ENCODE assay signal across 40 mouse cellular contexts in genomic region chr11:43091046-43091445, GRCm38 (mm10). TPM values are rescaled to one million over a fixed set of nuclear protein-coding genes. Genes with fewer than 3 reads are reported as not detected.
"Had no signal": no experiment of that assay in that cellular context is flagged by ENCODE, and none has a peak within 500 bp of the region (broad histone marks: within the 10 kb centered on the region; RNA-seq: fewer than 3 reads in every experiment).

No protein-coding gene starts in this region.

- ATAC-seq: hindbrain, embryonic 16.5 days; inflammation-experienced regulatory T-cells, adult 6 months; liver, embryonic 12.5 days had no signal

- DNase-seq: gastrocnemius, adult 2 months; gastrocnemius, postnatal 10 days; gastrocnemius, postnatal 25 days; heart, adult 18-20 months; heart, postnatal 10 days; heart, postnatal 4 days; kidney, adult 18-20 months; kidney, adult 8-10 months; kidney, postnatal 10 days; kidney, postnatal 25 days; kidney, postnatal 4 days; layer of hippocampus, postnatal 36 days; left cerebral cortex, postnatal 4 days had no signal

- H3K27ac ChIP-seq: gastrocnemius, adult 2 months; heart, embryonic 10.5 days; hindbrain, embryonic 10.5 days; hindbrain, embryonic 12.5 days; hindbrain, embryonic 14.5 days; limb, embryonic 13.5 days; limb, embryonic 15.5 days; liver, embryonic 12.5 days; liver, embryonic 14.5 days had no signal

- H3K4me3 ChIP-seq: gastrocnemius, adult 2 months; heart, embryonic 10.5 days; heart, embryonic 12.5 days; hindbrain, embryonic 10.5 days; hindbrain, embryonic 12.5 days; layer of hippocampus, adult 2 months; limb, embryonic 13.5 days; limb, embryonic 15.5 days; liver, embryonic 12.5 days had no signal

- H3K36me3 ChIP-seq: heart, embryonic 10.5 days; heart, embryonic 12.5 days; hindbrain, embryonic 10.5 days; hindbrain, embryonic 12.5 days; limb, embryonic 13.5 days; limb, embryonic 15.5 days; liver, embryonic 12.5 days had no signal

- H3K9ac ChIP-seq: heart, embryonic 12.5 days; hindbrain, embryonic 12.5 days; hindbrain, embryonic 14.5 days; limb, embryonic 13.5 days; limb, embryonic 15.5 days; liver, embryonic 12.5 days; liver, embryonic 14.5 days had no signal

- H3K27me3 ChIP-seq: heart, embryonic 12.5 days; hindbrain, embryonic 12.5 days; limb, embryonic 13.5 days; limb, embryonic 15.5 days; liver, embryonic 12.5 days had no signal

- H3K4me2 ChIP-seq: heart, embryonic 12.5 days; hindbrain, embryonic 12.5 days; hindbrain, embryonic 14.5 days; limb, embryonic 13.5 days; limb, embryonic 15.5 days; liver, embryonic 12.5 days had no signal

- H3K4me1 ChIP-seq: heart, embryonic 10.5 days; heart, embryonic 12.5 days; hindbrain, embryonic 12.5 days; limb, embryonic 15.5 days; liver, embryonic 12.5 days had no signal

- H3K9me3 ChIP-seq: heart, embryonic 10.5 days; heart, embryonic 12.5 days; hindbrain, embryonic 10.5 days; hindbrain, embryonic 12.5 days; limb, embryonic 13.5 days; limb, embryonic 15.5 days; liver, embryonic 12.5 days had no signal

RNA-seq across cellular contexts. Expression of gene Gm9972, which starts 55.5 kb away (rescaled TPM):
- total RNA-seq: gastrocnemius, adult 2 months; gastrocnemius, postnatal 10 days; gastrocnemius, postnatal 25 days; gastrocnemius, postnatal 4 days; granulocyte monocyte progenitor cell, adult 5-6 weeks; heart, adult 18-20 months; heart, adult 8-10 months; heart, postnatal 10 days; heart, postnatal 25 days; heart, postnatal 4 days; layer of hippocampus, adult 2 months; layer of hippocampus, postnatal 10 days; layer of hippocampus, postnatal 36 days; left cerebral cortex, adult 18-20 months; left cerebral cortex, adult 8-10 months; left cerebral cortex, postnatal 10 days; left cerebral cortex, postnatal 25 days; left cerebral cortex, postnatal 4 days; liver, adult 2 months had no signal
- polyA plus RNA-seq: frontal cortex, adult 2 months; heart, embryonic 10.5 days; heart, embryonic 12.5 days; heart, embryonic 14.5 days; heart, embryonic 16.5 days; hindbrain, embryonic 12.5 days; hindbrain, embryonic 14.5 days; inflammation-experienced regulatory T-cells, adult 6 months; kidney, embryonic 16.5 days; limb, embryonic 11.5 days; liver, adult 2 months; liver, embryonic 12.5 days; liver, embryonic 14.5 days had no signal

RNA-seq across cellular contexts. Expression of gene Atp10b, which starts 58.6 kb away (rescaled TPM):
- total RNA-seq: gastrocnemius, adult 2 months; gastrocnemius, postnatal 25 days; granulocyte monocyte progenitor cell, adult 5-6 weeks; heart, postnatal 10 days; heart, postnatal 25 days; heart, postnatal 4 days; liver, adult 2 months had no signal
- polyA plus RNA-seq: heart, embryonic 14.5 days; liver, adult 2 months; liver, embryonic 12.5 days; liver, embryonic 14.5 days had no signal
